Comparison of ENCODE assay signal across 1 mouse cellular context in the genomic region with DNA sequence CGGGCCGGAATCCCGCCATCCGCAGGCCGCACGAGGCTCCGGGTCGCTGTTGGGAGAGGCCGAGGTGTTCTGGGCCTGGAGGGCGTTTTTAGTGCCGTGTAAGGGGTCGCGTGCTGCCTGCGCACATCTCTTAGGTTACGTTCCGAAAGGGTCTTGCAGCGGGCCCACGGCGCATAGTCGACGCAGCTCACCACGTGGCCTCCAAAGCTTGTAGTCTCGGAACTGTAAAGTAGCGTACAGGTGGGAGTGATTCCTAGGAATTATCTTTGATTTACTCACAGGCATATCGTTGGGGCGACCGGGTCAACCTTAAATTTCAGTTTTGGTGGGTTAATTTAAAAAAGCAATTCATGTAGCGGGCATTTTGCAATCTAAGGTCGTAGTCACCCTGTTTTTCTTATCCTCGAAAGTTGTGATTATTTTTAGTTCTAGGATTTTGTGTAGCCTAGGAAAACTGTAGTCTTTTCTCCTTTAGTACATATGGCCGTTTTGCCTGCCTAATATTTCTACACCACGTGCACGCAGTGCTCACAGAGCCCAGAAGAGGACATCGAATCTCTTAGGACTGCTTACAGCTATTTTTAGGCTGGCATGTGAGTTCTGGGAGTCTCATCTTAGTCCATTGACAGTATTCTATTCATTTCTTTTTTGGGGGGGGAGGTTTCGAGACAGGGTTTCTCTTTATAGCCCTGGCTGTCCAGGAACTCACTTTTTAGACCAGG.
TF ChIP-seq lines count a peak whose summit lies in the region.

A gene (minus strand): TSS at position 51 of the 722 bp plus-strand sequence.

TF ChIP-seq in MEL, 35 proteins besides CTCF, POLR2A, EP300 and RAD21 (continued from another document):
- TF ChIP-seq USF2 (IDR thresholded peaks at IDR 0.05; ENCODE audit: borderline replicate concordance in 1 of 2, insufficient read depth in 1 of 2, low read depth in 1 of 2, low read length in 2 of 2): no peak
- TF ChIP-seq CHD2 (IDR thresholded peaks at IDR 0.05; ENCODE audit: low read length): no peak
- no peak for TF ChIP-seq BHLHE40 (IDR thresholded peaks at IDR 0.05; ENCODE audit: borderline replicate concordance, low read depth, low read length)
- no peak for TF ChIP-seq UBTF (IDR thresholded peaks at IDR 0.05; ENCODE audit: borderline replicate concordance, insufficient read depth, low read depth, low read length)
- no peak for TF ChIP-seq JUND (IDR thresholded peaks at IDR 0.05; ENCODE audit: low read depth, low read length)
